Mouse (Mus musculus): ENCODE measurements at regions not wholly inside any gene's neighbourhood (a gene's known extent, or its start where the extent isn't known, plus 50 kb on each side); places are given as distances from the start of the nearest gene placed in this dataset.

- no peak for DNase-seq (ENCODE audit: extremely low spot score)
These were observed 1012.6 kb downstream of the Cdh8 start for GRCm38 (mm10) chr8:98403645-98404032.

GRCm38 (mm10) chr8:98402852-98403644 is 1013.2 kb downstream of the Cdh8 start:
- no peak for DNase-seq (ENCODE audit: extremely low spot score)

- DNase-seq (ENCODE audit: extremely low spot score): no peak
These were observed 1034.5 kb downstream of the Cdh8 start for GRCm38 (mm10) chr8:98381815-98382214.

- no peak for DNase-seq (ENCODE audit: extremely low spot score)
These were observed 1035.9 kb downstream of the Cdh8 start for GRCm38 (mm10) chr8:98380387-98380786.

- DNase-seq (ENCODE audit: extremely low spot score): no peak
These were observed 1038.5 kb downstream of the Cdh8 start for GRCm38 (mm10) chr8:98377743-98378142.

GRCm38 (mm10) chr8:98372711-98373420 is 1043.4 kb downstream of the Cdh8 start:
- DNase-seq (ENCODE audit: extremely low spot score): no peak

GRCm38 (mm10) chr8:98365378-98366095 is 1050.7 kb downstream of the Cdh8 start:
- no peak for DNase-seq (ENCODE audit: extremely low spot score)

GRCm38 (mm10) chr8:98337279-98337678 is 1079.0 kb downstream of the Cdh8 start:
- no peak for DNase-seq (ENCODE audit: extremely low spot score)

- DNase-seq (ENCODE audit: extremely low spot score): peak; percentile 21
These were observed 1106.8 kb downstream of the Cdh8 start for GRCm38 (mm10) chr8:98309405-98309990.

- no peak for DNase-seq (ENCODE audit: extremely low spot score)
These were observed 1121.3 kb downstream of the Cdh8 start for GRCm38 (mm10) chr8:98294975-98295374.

- DNase-seq (ENCODE audit: extremely low spot score): no peak
These were observed 1156.0 kb downstream of the Cdh8 start for GRCm38 (mm10) chr8:98260281-98260680.

- no peak for DNase-seq (ENCODE audit: extremely low spot score)
These were observed 1172.8 kb downstream of the Cdh8 start for GRCm38 (mm10) chr8:98243328-98243926.

GRCm38 (mm10) chr8:98214019-98214418 is 1202.3 kb downstream of the Cdh8 start:
- DNase-seq (ENCODE audit: extremely low spot score): no peak
